Mouse (Mus musculus): ENCODE measurements around the gene Smc5. TPM values are rescaled to one million over a fixed set of nuclear protein-coding genes. Genes with fewer than 3 reads are reported as not detected.

Smc5 gene
- polyA plus RNA-seq (2015; fragmentation: Nextera tagmentation; extraction: Ambion mirVana): 29.0 and 29.3 TPM in 2 replicates

- Histone ChIP-seq H3K4me2 (peak within 1 kb of the TSS; percentile 66), H3K36me3 (peaks cover 2% of the 10 kb centered on the region), H3K27ac (peak within 1 kb of the TSS; percentile 73), H3K27me3 (no peaks in the 10 kb centered on the region), H3K9me3 (no peaks in the 10 kb centered on the region), H3K9ac (peak within 1 kb of the TSS; percentile 87), H3K4me1 (replicated peaks) (peaks cover 21% of the 10 kb centered on the region), H3K4me3 (peak within 1 kb of the TSS; percentile 63)
- ATAC-seq (ENCODE audit: low FRiP score): peak; percentile 94
- under 1% methylated on average over 67 of the region's 69 CpGs for WGBS
Observed at GRCm38 (mm10) chr19:23273355-23274053, at the start of gene Smc5. TSS of gene Smc5 (minus strand) at chr19:23273897.

- Histone ChIP-seq H3K27me3 (no peaks in the 10 kb centered on the region), H3K9ac (no peak overlapping the region), H3K4me1 (replicated peaks) (peaks cover under 1% of the 10 kb centered on the region; the same call in 1 of the 2 replicates), H3K27ac (no peak overlapping the region), H3K4me2 (no peak overlapping the region), H3K9me3 (no peaks in the 10 kb centered on the region), H3K4me3 (no peak overlapping the region), H3K36me3 (no peaks in the 10 kb centered on the region)
- 85% methylated on average over 3 of the region's 3 CpGs for WGBS
- no peak for ATAC-seq (ENCODE audit: low FRiP score)
Observed at GRCm38 (mm10) chr19:23323107-23323506, 49.4 kb upstream of the Smc5 start.

DNA sequence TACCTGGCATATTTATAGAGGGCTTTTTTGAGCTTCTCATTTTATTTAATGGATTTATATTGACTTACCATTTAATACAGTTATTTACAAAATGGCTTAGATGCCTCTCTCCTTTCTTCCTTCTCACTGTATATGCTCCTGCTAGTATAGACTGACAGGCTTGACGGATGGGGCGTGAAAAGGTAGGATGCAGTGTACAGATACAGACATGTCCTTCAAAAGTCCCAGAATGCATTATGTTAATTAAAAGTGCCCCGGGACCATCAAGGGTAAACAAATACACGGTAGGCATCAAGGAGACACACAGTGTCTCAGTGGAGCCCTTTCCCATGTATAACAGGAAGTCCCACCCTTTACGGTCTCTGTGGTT lies 44.3 kb upstream of the Smc5 start:
- peaks cover 9% of the 10 kb centered on the region for H3K4me1 ChIP-seq (replicated peaks)
- H3K27me3 ChIP-seq: no peaks in the 10 kb centered on the region
- no peak overlapping the region for H3K9ac ChIP-seq
- ATAC-seq (ENCODE audit: low FRiP score): peak; percentile 63; the same call in 1 of the 2 replicates
- no peaks in the 10 kb centered on the region for H3K9me3 ChIP-seq
- H3K4me2 ChIP-seq: no peak overlapping the region
- WGBS: 67% methylated on average over 5 of the region's 5 CpGs
- H3K4me3 ChIP-seq: no peak overlapping the region
- peak overlapping the region; percentile 66 for H3K27ac ChIP-seq
- H3K36me3 ChIP-seq: no peaks in the 10 kb centered on the region

- no peak overlapping the region for H3K4me3 ChIP-seq
- no peaks in the 10 kb centered on the region for H3K36me3 ChIP-seq
- peak; percentile 54; the same call in 1 of the 2 replicates for ATAC-seq (ENCODE audit: low FRiP score)
- no peak overlapping the region for H3K9ac ChIP-seq
- peaks cover 9% of the 10 kb centered on the region for H3K4me1 ChIP-seq (replicated peaks)
- H3K27ac ChIP-seq: peak overlapping the region; percentile 66
- H3K27me3 ChIP-seq: no peaks in the 10 kb centered on the region
- WGBS: 67% methylated on average over 5 of the region's 5 CpGs
- H3K9me3 ChIP-seq: no peaks in the 10 kb centered on the region
- no peak overlapping the region for H3K4me2 ChIP-seq
Observed at GRCm38 (mm10) chr19:23317295-23317988, 43.7 kb upstream of the Smc5 start.

- Histone ChIP-seq H3K27ac (0 out of 2 replicates have a peak overlapping the region, but pooled peaks have one; percentile 23), H3K27me3 (no peaks in the 10 kb centered on the region), H3K4me3 (no peak overlapping the region), H3K9me3 (no peaks in the 10 kb centered on the region), H3K4me1 (replicated peaks) (peaks cover 9% of the 10 kb centered on the region), H3K4me2 (no peak overlapping the region), H3K9ac (no peak overlapping the region), H3K36me3 (no peaks in the 10 kb centered on the region)
- ATAC-seq (ENCODE audit: low FRiP score): no peak
- 86% methylated on average over 5 of the region's 5 CpGs for WGBS
Observed at GRCm38 (mm10) chr19:23316851-23317250, 43.2 kb upstream of the Smc5 start.

GRCm38 (mm10) chr19:23309979-23310378 lies 36.3 kb upstream of the Smc5 start:
- Histone ChIP-seq H3K4me3 (no peak overlapping the region), H3K4me2 (no peak overlapping the region), H3K27me3 (no peaks in the 10 kb centered on the region), H3K27ac (no peak overlapping the region), H3K9ac (no peak overlapping the region), H3K4me1 (replicated peaks) (no peaks in the 10 kb centered on the region), H3K36me3 (no peaks in the 10 kb centered on the region), H3K9me3 (no peaks in the 10 kb centered on the region)
- ATAC-seq (ENCODE audit: low FRiP score): no peak
- WGBS: 90% methylated on average over 2 of the region's 2 CpGs

DNA sequence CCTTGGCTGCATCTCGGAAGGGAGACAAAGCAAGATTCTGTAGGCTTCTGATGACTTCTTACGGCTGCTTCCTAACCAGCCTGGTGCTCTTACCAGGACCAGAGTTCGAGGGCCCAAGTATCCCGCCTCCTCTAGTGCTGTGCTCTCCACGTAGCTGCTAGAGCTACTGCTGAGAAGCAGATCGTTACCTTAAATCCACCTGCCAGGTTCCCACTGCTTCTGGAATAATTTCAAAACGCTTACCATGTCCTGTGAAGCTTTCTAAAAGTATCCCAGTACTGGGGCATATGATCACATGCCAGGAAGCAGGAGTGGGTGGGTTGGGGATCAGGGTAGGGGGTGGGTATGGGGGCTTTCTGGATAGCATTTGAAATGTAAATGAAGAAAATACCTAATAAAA lies 33.0 kb upstream of the Smc5 start:
- no peak overlapping the region for H3K27ac ChIP-seq
- no peak overlapping the region for H3K4me3 ChIP-seq
- no peak for ATAC-seq (ENCODE audit: low FRiP score)
- H3K9me3 ChIP-seq: no peaks in the 10 kb centered on the region
- no peaks in the 10 kb centered on the region for H3K36me3 ChIP-seq
- no peak overlapping the region for H3K4me2 ChIP-seq
- H3K9ac ChIP-seq: no peak overlapping the region
- H3K27me3 ChIP-seq: no peaks in the 10 kb centered on the region
- WGBS: 85% methylated on average over 7 of the region's 7 CpGs
- no peaks in the 10 kb centered on the region for H3K4me1 ChIP-seq (replicated peaks)

- H3K4me1 ChIP-seq (replicated peaks): no peaks in the 10 kb centered on the region
- no peaks in the 10 kb centered on the region for H3K9me3 ChIP-seq
- ATAC-seq (ENCODE audit: low FRiP score): no peak
- WGBS: 89% methylated on average over 3 of the region's 3 CpGs
- no peaks in the 10 kb centered on the region for H3K36me3 ChIP-seq
- no peaks in the 10 kb centered on the region for H3K27me3 ChIP-seq
- no peak overlapping the region for H3K27ac ChIP-seq
- H3K4me3 ChIP-seq: no peak overlapping the region
- no peak overlapping the region for H3K9ac ChIP-seq
- H3K4me2 ChIP-seq: no peak overlapping the region
Observed at GRCm38 (mm10) chr19:23299987-23300386, 26.3 kb upstream of the Smc5 start.

DNA sequence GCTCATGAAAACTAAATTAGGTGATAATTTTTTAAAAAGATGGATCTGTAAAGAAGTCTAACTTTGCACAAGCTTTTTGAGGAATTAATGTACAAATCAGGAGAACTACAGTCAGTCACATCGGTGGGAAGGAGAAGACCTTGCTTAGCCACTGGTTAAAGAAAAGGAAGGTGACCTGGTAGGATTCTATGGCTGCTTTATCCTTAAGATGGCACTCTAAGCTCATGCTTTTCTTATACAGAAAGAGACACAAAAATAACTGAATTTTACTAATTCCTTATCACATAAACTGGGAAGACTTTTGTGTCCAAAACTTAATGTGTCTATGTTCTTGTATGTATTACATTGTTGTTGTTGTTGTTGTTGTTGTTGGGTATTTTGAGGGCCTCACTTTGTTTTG lies 25.2 kb upstream of the Smc5 start:
- no peaks in the 10 kb centered on the region for H3K9me3 ChIP-seq
- H3K36me3 ChIP-seq: no peaks in the 10 kb centered on the region
- no peak overlapping the region for H3K4me2 ChIP-seq
- 90% methylated on average over 1 of the region's 1 CpGs for WGBS
- no peaks in the 10 kb centered on the region for H3K27me3 ChIP-seq
- no peak overlapping the region for H3K4me3 ChIP-seq
- no peak overlapping the region for H3K27ac ChIP-seq
- H3K4me1 ChIP-seq (replicated peaks): no peaks in the 10 kb centered on the region
- no peak overlapping the region for H3K9ac ChIP-seq
- no peak for ATAC-seq (ENCODE audit: low FRiP score)

- no peak for ATAC-seq (ENCODE audit: low FRiP score)
- H3K4me3 ChIP-seq: no peak overlapping the region
- H3K4me1 ChIP-seq (replicated peaks): no peaks in the 10 kb centered on the region
- no peaks in the 10 kb centered on the region for H3K36me3 ChIP-seq
- H3K27me3 ChIP-seq: no peaks in the 10 kb centered on the region
- no peak overlapping the region for H3K4me2 ChIP-seq
- no peaks in the 10 kb centered on the region for H3K9me3 ChIP-seq
- H3K9ac ChIP-seq: no peak overlapping the region
- no peak overlapping the region for H3K27ac ChIP-seq
Observed at GRCm38 (mm10) chr19:23297191-23297590, 23.5 kb upstream of the Smc5 start.

DNA sequence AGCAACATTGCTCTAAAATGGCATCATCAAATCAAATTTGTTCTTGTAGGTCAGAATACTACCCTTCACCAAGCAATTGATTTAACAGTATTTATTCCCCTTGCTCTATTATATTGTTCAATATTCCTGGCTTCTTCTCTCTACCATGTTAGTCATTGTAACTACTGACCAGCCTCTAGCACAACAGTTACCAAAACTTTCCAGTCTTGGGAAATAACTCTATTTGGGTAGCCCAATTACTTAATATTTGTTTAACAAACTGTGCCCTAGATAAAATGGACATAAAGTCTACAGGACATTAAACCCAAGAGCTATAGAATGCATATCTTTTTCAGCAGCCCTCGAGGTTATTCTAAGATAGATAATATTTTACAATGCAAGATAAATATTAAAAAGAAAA lies 15.6 kb upstream of the Smc5 start:
- no peak overlapping the region for H3K9ac ChIP-seq
- 85% methylated on average over 1 of the region's 1 CpGs for WGBS

DNA sequence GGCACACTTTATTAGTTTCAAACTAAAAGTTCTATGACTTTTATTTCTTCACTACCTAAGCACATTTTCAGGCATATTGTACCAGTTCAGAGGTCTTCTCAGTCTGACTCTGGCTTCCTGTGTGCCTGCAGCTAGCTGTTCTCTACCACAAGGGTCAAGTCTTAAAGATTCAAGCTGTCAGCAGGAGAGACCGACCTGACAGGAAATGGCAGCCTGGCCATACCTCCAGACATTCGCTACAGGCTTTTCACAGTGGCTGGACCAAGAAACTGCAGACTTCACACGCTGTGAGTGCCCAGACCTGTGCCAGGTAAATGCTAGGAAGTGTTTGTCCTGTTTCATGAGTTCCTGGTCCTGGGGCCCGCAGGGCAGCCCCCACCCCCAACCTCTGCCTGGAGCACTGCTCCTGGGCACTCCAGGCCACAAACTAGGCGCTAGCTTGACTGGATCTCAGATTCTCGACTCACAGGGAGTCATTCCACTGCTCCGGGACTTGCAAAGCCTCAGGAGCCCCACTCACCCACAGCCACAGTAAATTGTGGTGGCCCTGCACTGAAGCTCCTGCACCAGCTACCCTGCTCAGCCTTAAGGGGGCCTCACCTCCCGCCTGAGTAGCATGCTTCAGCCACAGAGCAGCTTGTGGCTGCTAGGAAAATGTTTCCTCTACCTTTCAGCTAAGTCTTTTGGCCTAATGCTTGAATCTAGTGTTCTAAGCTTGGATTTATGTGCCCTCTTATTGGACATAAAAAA lies 8.4 kb upstream of the Smc5 start:
- WGBS: 60% methylated on average over 8 of the region's 8 CpGs

More for the DNA sequence above, 15.6 kb upstream of the Smc5 start:
- peaks cover 7% of the 10 kb centered on the region; the same call in 1 of the 2 replicates for H3K9me3 ChIP-seq
- no peak overlapping the region for H3K4me3 ChIP-seq
- no peak for ATAC-seq (ENCODE audit: low FRiP score)
- H3K27me3 ChIP-seq: no peaks in the 10 kb centered on the region
- H3K36me3 ChIP-seq: no peaks in the 10 kb centered on the region
- no peak overlapping the region for H3K27ac ChIP-seq
- H3K4me2 ChIP-seq: no peak overlapping the region
- no peaks in the 10 kb centered on the region for H3K4me1 ChIP-seq (replicated peaks)

More for the DNA sequence above, 8.4 kb upstream of the Smc5 start:
- H3K27ac ChIP-seq: no peak overlapping the region
- no peak overlapping the region for H3K4me3 ChIP-seq
- H3K9ac ChIP-seq: no peak overlapping the region
- H3K4me2 ChIP-seq: no peak overlapping the region
- H3K27me3 ChIP-seq: no peaks in the 10 kb centered on the region
- no peaks in the 10 kb centered on the region for H3K9me3 ChIP-seq
- no peak for ATAC-seq (ENCODE audit: low FRiP score)
- H3K4me1 ChIP-seq (replicated peaks): no peaks in the 10 kb centered on the region
- H3K36me3 ChIP-seq: no peaks in the 10 kb centered on the region
